Mouse (Mus musculus): Measurements from ENCODE around the gene Zc3h15.

DNA sequence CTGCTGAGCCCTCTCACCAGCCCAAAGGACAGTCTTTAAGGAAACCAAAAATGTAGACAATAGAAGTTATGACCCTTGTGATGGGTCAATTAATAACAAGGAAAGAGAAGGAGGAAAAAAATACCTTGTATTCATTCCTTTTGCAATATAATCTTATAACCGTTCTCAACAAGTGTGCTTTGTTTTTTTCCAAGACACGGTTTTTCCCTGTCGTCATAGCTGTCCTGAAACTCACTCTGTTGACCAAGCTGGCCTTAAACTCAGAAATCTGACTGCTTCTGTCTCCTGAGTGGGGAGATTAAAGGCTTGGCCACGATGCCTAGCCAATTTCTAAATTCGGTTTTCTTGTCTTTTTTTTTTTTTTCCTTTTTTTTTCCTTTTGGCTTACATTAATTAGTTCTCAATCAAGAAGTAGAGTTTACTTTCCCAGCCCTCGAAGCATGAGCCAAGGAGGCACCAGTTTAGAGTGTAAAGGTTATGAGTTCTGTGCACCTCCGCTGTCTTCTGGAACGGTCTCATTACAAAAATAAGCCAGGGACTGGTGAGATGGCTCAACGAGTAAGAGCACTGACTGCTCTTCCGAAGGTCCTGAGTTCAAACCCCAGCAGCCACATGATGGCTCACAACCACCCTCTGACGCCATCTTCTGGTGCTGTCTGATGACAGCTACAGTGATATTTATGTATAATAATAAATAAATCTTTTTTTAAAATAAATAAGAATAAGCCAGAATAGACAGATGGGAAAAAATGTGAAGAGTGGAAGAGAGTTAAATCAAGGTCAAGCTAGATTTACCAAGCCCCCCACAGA lies 23.5 kb upstream of the Zc3h15 start:
- TF ChIP-seq CTCF (IDR thresholded peaks at IDR 0.05; ENCODE audit: low read depth) = no peak
- no peak for TF ChIP-seq EP300 (IDR thresholded peaks at IDR 0.05; ENCODE audit: low read depth)

All from liver, postnatal 0 days (tissue).